Mouse (Mus musculus): ENCODE results near the gene Rhof. TPM values are rescaled to one million over a fixed set of nuclear protein-coding genes. Genes with fewer than 3 reads are reported as not detected.

Gene Rhof
- total and polyA plus RNA-seq, 2 experiments from 2014 or later: 36.6 to 44.4 TPM

GRCm38 (mm10) chr5:123139722-123140627 lies 7.5 kb upstream of the Rhof start:
- Histone ChIP-seq H3K4me2 (ENCODE audit: low read depth, low read length) (peak overlapping the region; percentile 99), H3K9ac (replicated peaks; ENCODE audit: low read length) (peak overlapping the region; percentile 96), H3K4me1 (ENCODE audit: insufficient read depth, low read length) (peaks cover 37% of the 10 kb centered on the region), H3K4me3 (ENCODE audit: low read length) (peak overlapping the region; percentile 78), H3K27ac (peak overlapping the region; percentile 100), H3K36me3 (ENCODE audit: insufficient read depth, low read length) (no peaks in the 10 kb centered on the region), H3K27me3 (ENCODE audit: insufficient read depth, low read length) (no peaks in the 10 kb centered on the region), H3K9me3 (ENCODE audit: low read length) (no peaks in the 10 kb centered on the region)
- ATAC-seq: no peak
- WGBS: 1% methylated on average over 28 of the region's 28 CpGs
- DNase-seq (ENCODE audit: low spot score): peak; percentile 45
- no peak for TF ChIP-seq CTCF (IDR thresholded peaks at IDR 0.05; ENCODE audit: low read depth)

GRCm38 (mm10) chr5:123138953-123139721 lies 6.6 kb upstream of the Rhof start:
- no peak for TF ChIP-seq CTCF (IDR thresholded peaks at IDR 0.05; ENCODE audit: low read depth)
- Histone ChIP-seq H3K27me3 (ENCODE audit: insufficient read depth, low read length) (no peaks in the 10 kb centered on the region), H3K9me3 (ENCODE audit: low read length) (no peaks in the 10 kb centered on the region), H3K4me1 (ENCODE audit: insufficient read depth, low read length) (peaks cover 45% of the 10 kb centered on the region), H3K4me2 (ENCODE audit: low read depth, low read length) (peak overlapping the region; percentile 99), H3K27ac (peak overlapping the region; percentile 100), H3K9ac (replicated peaks; ENCODE audit: low read length) (peak overlapping the region; percentile 96), H3K36me3 (ENCODE audit: insufficient read depth, low read length) (no peaks in the 10 kb centered on the region), H3K4me3 (ENCODE audit: low read length) (peak overlapping the region; percentile 78)
- WGBS: under 1% methylated on average over 39 of the region's 39 CpGs
- peak; percentile 15 for ATAC-seq
- DNase-seq (ENCODE audit: low spot score): peak; percentile 91

- Histone ChIP-seq H3K9ac (replicated peaks; ENCODE audit: low read length) (peak overlapping the region; percentile 96), H3K36me3 (ENCODE audit: insufficient read depth, low read length) (no peaks in the 10 kb centered on the region), H3K9me3 (ENCODE audit: low read length) (no peaks in the 10 kb centered on the region), H3K27ac (peak overlapping the region; percentile 100), H3K4me1 (ENCODE audit: insufficient read depth, low read length) (peaks cover 47% of the 10 kb centered on the region), H3K27me3 (ENCODE audit: insufficient read depth, low read length) (no peaks in the 10 kb centered on the region), H3K4me3 (ENCODE audit: low read length) (peak overlapping the region; percentile 78), H3K4me2 (ENCODE audit: low read depth, low read length) (peak overlapping the region; percentile 99)
- peak; percentile 41 for TF ChIP-seq CTCF (IDR thresholded peaks at IDR 0.05; ENCODE audit: low read depth)
- ATAC-seq (peak; percentile 21), DNase-seq (ENCODE audit: low spot score) (peak; percentile 77)
- WGBS: under 1% methylated on average over 37 of the region's 40 CpGs
These were observed 5.9 kb upstream of the Rhof start for GRCm38 (mm10) chr5:123138230-123138911.

- H3K4me1 ChIP-seq (ENCODE audit: insufficient read depth, low read length): peaks cover 52% of the 10 kb centered on the region
- ATAC-seq: no peak
- no peak for TF ChIP-seq CTCF (IDR thresholded peaks at IDR 0.05; ENCODE audit: low read depth)
These were observed 5.4 kb upstream of the Rhof start for GRCm38 (mm10) chr5:123137910-123138229.

GRCm38 (mm10) chr5:123137044-123137909 lies 4.8 kb upstream of the Rhof start:
- Histone ChIP-seq H3K9me3 (ENCODE audit: low read length) (no peaks in the 10 kb centered on the region), H3K36me3 (ENCODE audit: insufficient read depth, low read length) (no peaks in the 10 kb centered on the region), H3K4me2 (ENCODE audit: low read depth, low read length) (peak overlapping the region; percentile 99), H3K27me3 (ENCODE audit: insufficient read depth, low read length) (no peaks in the 10 kb centered on the region), H3K4me3 (ENCODE audit: low read length) (peak overlapping the region; percentile 78), H3K27ac (peak overlapping the region; percentile 100), H3K9ac (replicated peaks; ENCODE audit: low read length) (peak overlapping the region; percentile 96), H3K4me1 (ENCODE audit: insufficient read depth, low read length) (peaks cover 58% of the 10 kb centered on the region)
- peak; percentile 72 for DNase-seq (ENCODE audit: low spot score)
- 1% methylated on average over 20 of the region's 20 CpGs for WGBS
- TF ChIP-seq CTCF (IDR thresholded peaks at IDR 0.05; ENCODE audit: low read depth): no peak
- no peak for ATAC-seq

More at GRCm38 (mm10) chr5:123137910-123138229, 5.4 kb upstream of the Rhof start:
- no peaks in the 10 kb centered on the region for H3K36me3 ChIP-seq (ENCODE audit: insufficient read depth, low read length)
- DNase-seq (ENCODE audit: low spot score): no peak
- peak overlapping the region; percentile 100 for H3K27ac ChIP-seq
- H3K9me3 ChIP-seq (ENCODE audit: low read length): no peaks in the 10 kb centered on the region
- H3K27me3 ChIP-seq (ENCODE audit: insufficient read depth, low read length): no peaks in the 10 kb centered on the region
- under 1% methylated on average over 6 of the region's 6 CpGs for WGBS
- peak overlapping the region; percentile 78 for H3K4me3 ChIP-seq (ENCODE audit: low read length)
- peak overlapping the region; percentile 99 for H3K4me2 ChIP-seq (ENCODE audit: low read depth, low read length)
- peak overlapping the region; percentile 96 for H3K9ac ChIP-seq (replicated peaks; ENCODE audit: low read length)
